Mouse (Mus musculus) hindbrain, embryonic 11.5 days (tissue): ENCODE results near the gene Cul3. TPM values are rescaled to one million over a fixed set of nuclear protein-coding genes. Genes with fewer than 3 reads are reported as not detected.
"Not testable (repeated sequence)": the region's sequence is repeated elsewhere in the genome, so short reads cannot be mapped to it uniquely, and the experiment has no call there.

Experiments used
- ATAC-seq: fragments of 200-750 bp; cut with Nextera tagmentation; 2 replicates; pipeline ENCODE4 v1.8.0; 2017; ENCODE audit warnings: mild to moderate bottlenecking, moderate TSS enrichment, moderate library complexity; ENCODE audit not compliant: low FRiP score
- DNase-seq: peaks from one replicate; pipeline ENCODE4 v3.0.0-alpha.2; 2015; ENCODE audit warnings: low spot score
- H3K27ac ChIP-seq: fragments of 300-500 bp; sonication (generic); 2 replicates; pipeline ENCODE4 v1.5.1; 2014; ENCODE audit warnings: mild to moderate bottlenecking, low read depth, low read length
- H3K27me3 ChIP-seq: fragments of 300-500 bp; sonication (generic); 2 replicates; pipeline ENCODE4 v1.6.1; 2014; ENCODE audit warnings: mild to moderate bottlenecking, low read length, moderate library complexity, mixed read lengths; ENCODE audit not compliant: control insufficient read depth, insufficient read depth
- H3K36me3 ChIP-seq: fragments of 300-500 bp; sonication (generic); 2 replicates; pipeline ENCODE4 v1.6.1; 2014; ENCODE audit warnings: mild to moderate bottlenecking, low read length, moderate library complexity, mixed read lengths; ENCODE audit not compliant: control insufficient read depth, insufficient read depth
- H3K4me1 ChIP-seq: fragments of 300-500 bp; sonication (generic); replicated peaks from 2 replicates; pipeline ENCODE4 v1.6.1; 2014; ENCODE audit warnings: low read length, mixed read lengths; ENCODE audit not compliant: control insufficient read depth, insufficient read depth
- H3K4me2 ChIP-seq: fragments of 300-500 bp; sonication (generic); replicated peaks from 2 replicates; pipeline ENCODE4 v1.6.1; 2014; ENCODE audit warnings: mild to moderate bottlenecking, low read depth, low read length
- H3K4me3 ChIP-seq: fragments of 300-500 bp; sonication (generic); 2 replicates; pipeline ENCODE4 v1.5.1; 2014; ENCODE audit warnings: low read depth, low read length
- H3K9ac ChIP-seq: fragments of 300-500 bp; sonication (generic); 2 replicates; pipeline ENCODE4 v1.6.1; 2014; ENCODE audit warnings: low read depth, low read length
- H3K9me3 ChIP-seq: fragments of 300-500 bp; sonication (generic); 2 replicates; pipeline ENCODE4 v1.6.1; 2016; ENCODE audit warnings: low read length; ENCODE audit not compliant: control insufficient read depth
- WGBS: fragments of 180-500 bp; shearing (Covaris S2); extraction: QIAGEN DNeasy Blood & Tissue Kit; methylation state at CpG from one replicate; pipeline ENCODE4 v1.1.7; 2014; 5-methylcytosine and 5-hydroxymethylcytosine counted together
- polyA plus RNA-seq: library from polyadenylated mRNA; unstranded; fragments of >200 nt; fragmentation: Nextera tagmentation; extraction: Ambion mirVana; gene quantifications from 2 replicates; pipeline ENCODE4 v1.2.1, GENCODE M21; 2014

Cul3 gene
- polyA plus RNA-seq, 1 experiment from 2014 or later, result 64.0 TPM

- Histone ChIP-seq H3K4me2 (no peak overlapping the region), H3K27ac (no peak overlapping the region), H3K9ac (no peak overlapping the region), H3K9me3 (no peaks in the 10 kb centered on the region), H3K4me1 (no peaks in the 10 kb centered on the region), H3K27me3 (no peaks in the 10 kb centered on the region), H3K4me3 (no peak overlapping the region), H3K36me3 (no peaks in the 10 kb centered on the region)
- WGBS, result 91% methylated on average over 2 of the region's 2 CpGs
- no peak for ATAC-seq
- no peak for DNase-seq
Measured at GRCm38 (mm10) chr1:80362946-80363345, 22.7 kb upstream of the Cul3 start.

- no peaks in the 10 kb centered on the region for H3K4me1 ChIP-seq
- ATAC-seq (no peak), DNase-seq (no peak)
- 68% methylated on average over 2 of the region's 2 CpGs for WGBS
- no peaks in the 10 kb centered on the region for H3K36me3 ChIP-seq
- H3K9ac ChIP-seq, result no peak overlapping the region
- H3K27ac ChIP-seq, result no peak overlapping the region
- no peak overlapping the region for H3K4me2 ChIP-seq
- H3K27me3 ChIP-seq, result no peaks in the 10 kb centered on the region
- no peaks in the 10 kb centered on the region for H3K9me3 ChIP-seq
- no peak overlapping the region for H3K4me3 ChIP-seq
Measured at GRCm38 (mm10) chr1:80362400-80362799, 22.1 kb upstream of the Cul3 start.

- not testable (repeated sequence) for H3K27me3 ChIP-seq, H3K36me3 ChIP-seq, ATAC-seq, H3K4me1 ChIP-seq, H3K9ac ChIP-seq, H3K9me3 ChIP-seq, H3K4me2 ChIP-seq, DNase-seq, H3K4me3 ChIP-seq, H3K27ac ChIP-seq
- WGBS, result 80% methylated on average over 2 of the region's 2 CpGs
Measured at GRCm38 (mm10) chr1:80361771-80362170, 21.5 kb upstream of the Cul3 start.

GRCm38 (mm10) chr1:80360038-80360608 is 19.8 kb upstream of the Cul3 start:
- WGBS, result 82% methylated on average over 4 of the region's 4 CpGs
- no peak overlapping the region for H3K9ac ChIP-seq

GRCm38 (mm10) chr1:80340061-80340435 is 232 bp downstream of the Cul3 start:
- ATAC-seq, result peak; percentile 28
- H3K4me2 ChIP-seq, result peak overlapping the region; percentile 81
- 0% methylated on average over 1 of the region's 59 CpGs for WGBS
- no peaks in the 10 kb centered on the region for H3K4me1 ChIP-seq
- H3K36me3 ChIP-seq, result no peaks in the 10 kb centered on the region
- no peaks in the 10 kb centered on the region for H3K27me3 ChIP-seq
- peak overlapping the region; percentile 91 for H3K4me3 ChIP-seq
- H3K9me3 ChIP-seq, result no peaks in the 10 kb centered on the region
- H3K27ac ChIP-seq, result peak overlapping the region; percentile 99
- H3K9ac ChIP-seq, result peak overlapping the region; percentile 96
- DNase-seq, result peak; percentile 74

More at GRCm38 (mm10) chr1:80360038-80360608, 19.8 kb upstream of the Cul3 start:
- Histone ChIP-seq H3K27me3 (no peaks in the 10 kb centered on the region), H3K36me3 (no peaks in the 10 kb centered on the region), H3K27ac (no peak overlapping the region), H3K4me2 (no peak overlapping the region), H3K4me1 (no peaks in the 10 kb centered on the region), H3K4me3 (no peak overlapping the region), H3K9me3 (no peaks in the 10 kb centered on the region)
- ATAC-seq (no peak), DNase-seq (no peak)

- no peaks in the 10 kb centered on the region for H3K9me3 ChIP-seq
- H3K4me1 ChIP-seq, result no peaks in the 10 kb centered on the region
- peak overlapping the region; percentile 81 for H3K4me2 ChIP-seq
- WGBS, result under 1% methylated on average over 33 of the region's 33 CpGs
- H3K4me3 ChIP-seq, result peak overlapping the region; percentile 91
- ATAC-seq (peak; percentile 13), DNase-seq (peak; percentile 52)
- H3K36me3 ChIP-seq, result no peaks in the 10 kb centered on the region
- peak overlapping the region; percentile 99 for H3K27ac ChIP-seq
- peak overlapping the region; percentile 96 for H3K9ac ChIP-seq
- no peaks in the 10 kb centered on the region for H3K27me3 ChIP-seq
Measured at GRCm38 (mm10) chr1:80339425-80340021, 757 bp downstream of the Cul3 start.

- Histone ChIP-seq H3K4me1 (no peaks in the 10 kb centered on the region), H3K4me3 (peak overlapping the region; percentile 91; the same call in 1 of the 2 replicates), H3K36me3 (no peaks in the 10 kb centered on the region), H3K9ac (no peak overlapping the region), H3K27ac (no peak overlapping the region), H3K4me2 (peak overlapping the region; percentile 81), H3K9me3 (no peaks in the 10 kb centered on the region), H3K27me3 (no peaks in the 10 kb centered on the region)
- ATAC-seq (no peak), DNase-seq (no peak)
- WGBS, result 47% methylated on average over 1 of the region's 1 CpGs
Measured at GRCm38 (mm10) chr1:80338398-80338797, 1.9 kb downstream of the Cul3 start.

- Histone ChIP-seq H3K36me3 (no peaks in the 10 kb centered on the region), H3K4me1 (no peaks in the 10 kb centered on the region), H3K4me2 (no peak overlapping the region), H3K27me3 (no peaks in the 10 kb centered on the region), H3K4me3 (no peak overlapping the region), H3K27ac (no peak overlapping the region), H3K9ac (no peak overlapping the region), H3K9me3 (no peaks in the 10 kb centered on the region)
- WGBS, result 90% methylated on average over 1 of the region's 1 CpGs
- no peak for DNase-seq
- no peak for ATAC-seq
Measured at GRCm38 (mm10) chr1:80335726-80336368, 4.4 kb downstream of the Cul3 start.

- ATAC-seq (no peak), DNase-seq (no peak)
- H3K27ac ChIP-seq, result no peak overlapping the region
- no peaks in the 10 kb centered on the region for H3K9me3 ChIP-seq
- no peaks in the 10 kb centered on the region for H3K4me1 ChIP-seq
- H3K27me3 ChIP-seq, result no peaks in the 10 kb centered on the region
- H3K9ac ChIP-seq, result no peak overlapping the region
- no peak overlapping the region for H3K4me2 ChIP-seq
- H3K36me3 ChIP-seq, result no peaks in the 10 kb centered on the region
- H3K4me3 ChIP-seq, result no peak overlapping the region
- 93% methylated on average over 1 of the region's 1 CpGs for WGBS
Measured at GRCm38 (mm10) chr1:80335118-80335517, 5.2 kb downstream of the Cul3 start.
